Mouse (Mus musculus): ENCODE measurements around the gene Arl11. TPM values are rescaled to one million over a fixed set of nuclear protein-coding genes. Genes with fewer than 3 reads are reported as not detected.

Arl11 gene
- total and polyA plus RNA-seq, 2 experiments from 2014 or later, result 0.54 to 0.57 TPM

DNA sequence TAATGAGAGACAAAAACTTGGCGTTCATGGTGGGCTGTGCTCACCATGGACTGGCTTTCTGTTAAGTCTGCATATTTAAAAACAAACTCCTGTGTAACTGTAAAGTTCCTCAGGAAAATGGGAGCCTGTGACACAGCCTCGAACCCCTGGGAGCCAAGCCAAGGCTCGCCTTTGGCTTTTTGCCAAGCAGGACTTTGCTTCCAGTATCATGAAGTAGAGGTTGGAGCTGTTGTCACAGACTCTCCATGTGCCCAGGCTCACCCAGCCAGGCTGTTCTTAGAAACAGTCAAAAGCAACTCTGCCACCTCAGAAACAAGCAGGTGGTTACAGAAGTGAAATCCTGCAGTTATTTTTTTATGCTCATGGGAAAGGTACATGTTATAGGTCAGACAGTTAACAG is 18.9 kb upstream of the Arl11 start:
- no peak overlapping the region for H3K9ac ChIP-seq
- no peak for ATAC-seq
- 22% methylated on average over 3 of the region's 3 CpGs for WGBS

GRCm38 (mm10) chr14:61293884-61294737 is 15.4 kb upstream of the Arl11 start:
- ATAC-seq (peak; percentile 86), DNase-seq (peak; percentile 79)
- H3K4me2 ChIP-seq (ENCODE audit: low read depth), result peak overlapping the region; percentile 19
- 25% methylated on average over 16 of the region's 16 CpGs for WGBS
- no peaks in the 10 kb centered on the region for H3K4me1 ChIP-seq (ENCODE audit: insufficient read depth)
- no peak overlapping the region for H3K9ac ChIP-seq
- H3K27me3 ChIP-seq (ENCODE audit: insufficient read depth, low read length), result no peaks in the 10 kb centered on the region; the same call in 1 of the 2 replicates
- H3K9me3 ChIP-seq (ENCODE audit: low read length), result no peaks in the 10 kb centered on the region
- peak; percentile 60 for TF ChIP-seq CTCF (IDR thresholded peaks at IDR 0.05; ENCODE audit: low read depth)
- H3K27ac ChIP-seq (ENCODE audit: low read depth, low read length), result no peak overlapping the region
- no peaks in the 10 kb centered on the region for H3K36me3 ChIP-seq (ENCODE audit: insufficient read depth)
- H3K4me3 ChIP-seq (ENCODE audit: low read depth, low read length), result no peak overlapping the region

More for the DNA sequence above, 18.9 kb upstream of the Arl11 start:
- Histone ChIP-seq H3K4me2 (ENCODE audit: low read depth) (no peak overlapping the region), H3K4me1 (ENCODE audit: insufficient read depth) (no peaks in the 10 kb centered on the region), H3K9me3 (ENCODE audit: low read length) (no peaks in the 10 kb centered on the region), H3K27me3 (ENCODE audit: insufficient read depth, low read length) (no peaks in the 10 kb centered on the region; the same call in 1 of the 2 replicates), H3K4me3 (ENCODE audit: low read depth, low read length) (no peak overlapping the region), H3K27ac (ENCODE audit: low read depth, low read length) (no peak overlapping the region), H3K36me3 (ENCODE audit: insufficient read depth) (no peaks in the 10 kb centered on the region)
- TF ChIP-seq CTCF (IDR thresholded peaks at IDR 0.05; ENCODE audit: low read depth), result no peak
- no peak for DNase-seq

DNA sequence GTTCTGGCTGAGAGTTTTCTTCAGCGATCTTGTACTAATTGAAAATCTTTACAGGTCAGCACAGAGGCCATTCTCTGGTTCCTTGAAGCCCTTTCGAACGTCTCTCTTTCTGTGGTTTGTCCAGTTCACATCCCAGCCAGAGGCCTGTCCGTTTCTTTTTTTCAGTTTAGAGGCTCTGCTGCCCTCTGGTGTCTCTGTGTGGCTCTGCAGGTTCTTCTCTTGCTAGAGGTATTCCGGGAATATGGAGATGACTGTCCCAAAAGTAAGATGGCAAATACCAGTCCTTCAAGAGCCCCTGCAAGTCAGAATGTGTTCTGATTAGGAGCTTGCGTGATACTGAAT is 14.8 kb upstream of the Arl11 start:
- peak overlapping the region; percentile 19 for H3K4me2 ChIP-seq (ENCODE audit: low read depth)
- no peaks in the 10 kb centered on the region for H3K9me3 ChIP-seq (ENCODE audit: low read length)
- no peak overlapping the region for H3K9ac ChIP-seq
- H3K4me1 ChIP-seq (ENCODE audit: insufficient read depth), result no peaks in the 10 kb centered on the region
- H3K36me3 ChIP-seq (ENCODE audit: insufficient read depth), result no peaks in the 10 kb centered on the region
- H3K27ac ChIP-seq (ENCODE audit: low read depth, low read length), result no peak overlapping the region
- ATAC-seq, result peak; percentile 59; the same call in 1 of the 2 replicates
- DNase-seq, result peak; percentile 77
- peak; percentile 46 for TF ChIP-seq CTCF (IDR thresholded peaks at IDR 0.05; ENCODE audit: low read depth)
- H3K27me3 ChIP-seq (ENCODE audit: insufficient read depth, low read length), result no peaks in the 10 kb centered on the region; the same call in 1 of the 2 replicates
- no peak overlapping the region for H3K4me3 ChIP-seq (ENCODE audit: low read depth, low read length)
- 21% methylated on average over 6 of the region's 6 CpGs for WGBS

DNA sequence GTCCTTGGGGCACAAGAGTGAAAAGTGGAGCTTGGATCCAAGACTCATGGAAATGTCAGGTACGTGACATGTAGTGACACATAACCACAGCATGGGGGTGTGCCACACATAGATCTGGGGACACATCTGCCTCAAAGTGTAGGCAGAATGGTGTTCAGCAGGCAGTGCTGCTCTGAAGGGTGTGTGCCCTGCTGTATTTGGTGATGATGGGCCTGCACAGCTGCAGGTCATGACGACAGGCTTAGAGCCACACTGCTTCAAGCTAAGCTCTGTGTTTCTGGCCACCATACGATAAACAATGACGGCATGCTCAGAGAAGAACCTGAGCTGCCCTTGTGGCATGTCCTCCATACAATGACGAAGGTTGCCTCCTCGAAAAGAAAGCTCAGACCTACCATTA is 9.7 kb upstream of the Arl11 start:
- H3K4me3 ChIP-seq (ENCODE audit: low read depth, low read length), result no peak overlapping the region
- no peak overlapping the region for H3K27ac ChIP-seq (ENCODE audit: low read depth, low read length)
- H3K9me3 ChIP-seq (ENCODE audit: low read length), result no peaks in the 10 kb centered on the region
- WGBS, result 90% methylated on average over 6 of the region's 6 CpGs
- ATAC-seq (no peak), DNase-seq (no peak)
- no peak overlapping the region for H3K4me2 ChIP-seq (ENCODE audit: low read depth)
- TF ChIP-seq CTCF (IDR thresholded peaks at IDR 0.05; ENCODE audit: low read depth), result no peak
- H3K4me1 ChIP-seq (ENCODE audit: insufficient read depth), result no peaks in the 10 kb centered on the region
- H3K9ac ChIP-seq, result no peak overlapping the region
- no peaks in the 10 kb centered on the region for H3K36me3 ChIP-seq (ENCODE audit: insufficient read depth)
- no peaks in the 10 kb centered on the region; the same call in 1 of the 2 replicates for H3K27me3 ChIP-seq (ENCODE audit: insufficient read depth, low read length)

GRCm38 (mm10) chr14:61301323-61301722 is 8.2 kb upstream of the Arl11 start:
- Histone ChIP-seq H3K9ac (no peak overlapping the region), H3K4me2 (ENCODE audit: low read depth) (no peak overlapping the region), H3K9me3 (ENCODE audit: low read length) (no peaks in the 10 kb centered on the region), H3K4me1 (ENCODE audit: insufficient read depth) (no peaks in the 10 kb centered on the region), H3K27ac (ENCODE audit: low read depth, low read length) (no peak overlapping the region), H3K36me3 (ENCODE audit: insufficient read depth) (no peaks in the 10 kb centered on the region), H3K4me3 (ENCODE audit: low read depth, low read length) (no peak overlapping the region), H3K27me3 (ENCODE audit: insufficient read depth, low read length) (no peaks in the 10 kb centered on the region)
- no peak for TF ChIP-seq CTCF (IDR thresholded peaks at IDR 0.05; ENCODE audit: low read depth)
- ATAC-seq, result no peak
- 40% methylated on average over 2 of the region's 2 CpGs for WGBS
- no peak for DNase-seq

DNA sequence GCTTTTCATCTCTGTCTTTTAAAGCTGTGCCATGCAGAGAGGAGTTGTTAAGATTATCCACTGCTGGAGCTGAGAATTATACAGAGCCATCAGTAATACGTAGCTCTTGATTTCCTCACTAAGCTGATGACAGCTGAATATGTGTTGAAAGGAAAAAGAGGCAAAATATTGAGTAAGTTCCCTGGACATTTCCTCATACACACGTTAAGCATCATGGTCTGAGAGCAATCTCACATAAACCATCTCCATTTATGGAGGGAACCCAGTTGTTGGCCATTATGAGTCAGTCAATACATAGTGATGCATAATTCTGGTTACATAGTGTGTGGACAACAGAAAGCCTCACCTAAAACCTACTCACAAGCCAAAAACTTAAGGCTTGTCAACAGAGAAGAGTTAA is 7.1 kb upstream of the Arl11 start:
- Histone ChIP-seq H3K4me2 (ENCODE audit: low read depth) (no peak overlapping the region), H3K36me3 (ENCODE audit: insufficient read depth) (no peaks in the 10 kb centered on the region), H3K4me3 (ENCODE audit: low read depth, low read length) (no peak overlapping the region), H3K9me3 (ENCODE audit: low read length) (no peaks in the 10 kb centered on the region), H3K9ac (no peak overlapping the region), H3K27me3 (ENCODE audit: insufficient read depth, low read length) (no peaks in the 10 kb centered on the region), H3K27ac (ENCODE audit: low read depth, low read length) (no peak overlapping the region), H3K4me1 (ENCODE audit: insufficient read depth) (no peaks in the 10 kb centered on the region)
- WGBS, result 67% methylated on average over 2 of the region's 2 CpGs
- ATAC-seq (no peak), DNase-seq (no peak)
- TF ChIP-seq CTCF (IDR thresholded peaks at IDR 0.05; ENCODE audit: low read depth), result no peak

DNA sequence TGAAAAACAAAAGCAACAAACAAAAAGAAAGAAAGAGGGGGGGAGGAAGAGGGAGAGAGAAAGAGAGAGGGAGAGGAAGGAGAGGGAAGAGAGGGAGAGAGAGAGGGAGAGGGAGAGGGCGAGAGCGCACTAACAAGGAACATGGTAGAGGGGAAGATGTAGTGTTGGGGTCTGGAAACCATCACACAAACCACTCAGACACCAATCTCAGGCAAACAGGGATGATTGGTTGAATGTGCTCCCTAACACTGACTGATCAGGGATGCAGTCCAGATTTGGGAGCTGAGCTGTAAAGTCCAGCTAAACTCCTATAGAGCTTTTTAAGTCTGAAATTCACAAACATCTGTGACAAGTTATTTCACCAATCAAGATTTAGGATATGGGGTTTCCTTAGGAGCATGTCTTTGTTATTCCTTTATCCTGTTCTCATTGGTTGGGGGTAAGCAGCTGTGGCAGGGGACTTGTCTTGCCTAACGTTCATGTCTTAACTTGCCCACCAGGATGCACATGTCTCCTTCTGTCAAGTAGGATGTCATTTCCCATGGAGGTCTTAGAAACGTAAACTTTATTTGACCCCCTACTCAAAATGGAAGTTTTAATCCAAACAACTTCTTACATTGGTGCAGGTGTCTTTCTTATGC is 5.5 kb upstream of the Arl11 start:
- no peak overlapping the region for H3K27ac ChIP-seq (ENCODE audit: low read depth, low read length)
- H3K27me3 ChIP-seq (ENCODE audit: insufficient read depth, low read length), result no peaks in the 10 kb centered on the region
- no peak overlapping the region for H3K9ac ChIP-seq
- H3K4me3 ChIP-seq (ENCODE audit: low read depth, low read length), result no peak overlapping the region
- H3K36me3 ChIP-seq (ENCODE audit: insufficient read depth), result no peaks in the 10 kb centered on the region
- TF ChIP-seq CTCF (IDR thresholded peaks at IDR 0.05; ENCODE audit: low read depth), result no peak
- no peaks in the 10 kb centered on the region for H3K4me1 ChIP-seq (ENCODE audit: insufficient read depth)
- 82% methylated on average over 4 of the region's 4 CpGs for WGBS
- DNase-seq (no peak), ATAC-seq (no peak)
- no peaks in the 10 kb centered on the region for H3K9me3 ChIP-seq (ENCODE audit: low read length)
- H3K4me2 ChIP-seq (ENCODE audit: low read depth), result no peak overlapping the region

Data from forebrain, postnatal 0 days (tissue).